8 mouse cellular contexts compared by ENCODE assay signal in the genomic region with DNA sequence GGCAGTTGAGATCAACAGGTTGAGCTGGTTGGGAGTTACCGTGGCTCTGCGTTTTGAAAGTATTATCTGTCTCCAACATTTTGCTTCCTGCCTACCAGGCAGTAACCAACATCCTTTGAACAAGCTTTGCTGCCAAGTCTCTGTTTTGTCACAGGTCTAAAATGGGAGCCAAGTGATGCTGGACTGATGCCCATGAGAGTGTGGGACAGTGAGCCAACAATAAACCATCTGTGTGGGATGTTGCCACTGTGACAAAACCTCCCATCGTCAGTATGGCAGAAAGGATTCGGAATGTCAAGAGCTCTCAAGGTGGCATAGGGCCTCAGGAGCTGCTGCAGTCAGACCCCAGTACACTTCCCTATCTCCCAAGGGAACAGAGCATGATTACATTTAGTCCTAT.
DNase-seq lines count a peak whose midpoint lies in the region; ATAC-seq and TF ChIP-seq lines count a peak whose summit lies in the region.

No protein-coding gene starts in this region.

- H3K4me1 ChIP-seq in hindbrain, postnatal 0 days (ENCODE audit: insufficient read depth, low read length), result no peaks in the 10 kb centered on the region
- 0 out of 2 replicates have a peak, but pooled peaks cover 3% of the 10 kb centered on the region for H3K4me1 ChIP-seq in hindbrain, embryonic 13.5 days (replicated peaks)
- H3K4me1 ChIP-seq in forebrain, postnatal 0 days (ENCODE audit: insufficient read depth), result no peaks in the 10 kb centered on the region
- H3K4me1 ChIP-seq in liver, postnatal 0 days (ENCODE audit: insufficient read depth), result no peaks in the 10 kb centered on the region

- 44% methylated on average over 4 of the region's 4 CpGs for WGBS in hindbrain, postnatal 0 days
- 80% methylated on average over 4 of the region's 4 CpGs for WGBS in hindbrain, embryonic 13.5 days
- WGBS in forebrain, postnatal 0 days, result 35% methylated on average over 4 of the region's 4 CpGs
- WGBS in liver, postnatal 0 days (ENCODE audit: insufficient replicate concordance), result 76% methylated on average over 4 of the region's 4 CpGs

- ATAC-seq in hindbrain, postnatal 0 days, result 0 out of 2 replicates have a peak, but pooled peaks have one; percentile 53
- ATAC-seq in hindbrain, embryonic 13.5 days (ENCODE audit: low FRiP score), result no peak
- peak; percentile 42 for ATAC-seq in forebrain, postnatal 0 days
- no peak for ATAC-seq in liver, postnatal 0 days

- H3K9ac ChIP-seq in hindbrain, postnatal 0 days (replicated peaks; ENCODE audit: low read length), result no peak overlapping the region
- no peak overlapping the region for H3K9ac ChIP-seq in hindbrain, embryonic 13.5 days
- no peak overlapping the region for H3K9ac ChIP-seq in forebrain, postnatal 0 days
- no peak overlapping the region for H3K9ac ChIP-seq in liver, postnatal 0 days (replicated peaks)

- no peaks in the 10 kb centered on the region for H3K27me3 ChIP-seq in hindbrain, postnatal 0 days (ENCODE audit: insufficient read depth, low read length)
- no peaks in the 10 kb centered on the region for H3K27me3 ChIP-seq in hindbrain, embryonic 13.5 days
- no peaks in the 10 kb centered on the region for H3K27me3 ChIP-seq in forebrain, postnatal 0 days (ENCODE audit: insufficient read depth, low read length)
- no peaks in the 10 kb centered on the region for H3K27me3 ChIP-seq in liver, postnatal 0 days (ENCODE audit: insufficient read depth, low read length)

- H3K9me3 ChIP-seq in hindbrain, postnatal 0 days (ENCODE audit: low read length), result no peaks in the 10 kb centered on the region
- no peaks in the 10 kb centered on the region for H3K9me3 ChIP-seq in hindbrain, embryonic 13.5 days
- H3K9me3 ChIP-seq in forebrain, postnatal 0 days (ENCODE audit: low read length), result no peaks in the 10 kb centered on the region
- H3K9me3 ChIP-seq in liver, postnatal 0 days (ENCODE audit: low read length), result no peaks in the 10 kb centered on the region

- no peak for TF ChIP-seq CTCF in hindbrain, postnatal 0 days (IDR thresholded peaks at IDR 0.05; ENCODE audit: low read depth)
- TF ChIP-seq CTCF in forebrain, postnatal 0 days (IDR thresholded peaks at IDR 0.05; ENCODE audit: low read depth), result no peak
- TF ChIP-seq CTCF in liver, postnatal 0 days (IDR thresholded peaks at IDR 0.05; ENCODE audit: low read depth), result no peak

- peak; percentile 75 for DNase-seq in hindbrain, postnatal 0 days (ENCODE audit: low spot score)
- DNase-seq in forebrain, postnatal 0 days, result peak; percentile 66
- peak; percentile 61 to 65 for DNase-seq in layer of hippocampus, postnatal 10 days (ENCODE audit: low spot score in 2 of 2)
- DNase-seq in right cerebral cortex, adult 2 months (ENCODE audit: low spot score in 2 of 2), result peak; percentile 78 to 82
- no peak for DNase-seq in yolk sac, embryonic 10.5 days (ENCODE audit: low spot score)
- DNase-seq in thymus, postnatal 36 days, result no peak
- no peak for DNase-seq in liver, postnatal 0 days

- no peak overlapping the region for H3K27ac ChIP-seq in hindbrain, postnatal 0 days
- H3K27ac ChIP-seq in hindbrain, embryonic 13.5 days, result no peak overlapping the region
- H3K27ac ChIP-seq in forebrain, postnatal 0 days (ENCODE audit: low read depth, low read length), result no peak overlapping the region
- no peak overlapping the region for H3K27ac ChIP-seq in liver, postnatal 0 days (ENCODE audit: low read depth)

- no peak overlapping the region for H3K4me3 ChIP-seq in hindbrain, postnatal 0 days (ENCODE audit: low read length)
- H3K4me3 ChIP-seq in hindbrain, embryonic 13.5 days, result no peak overlapping the region
- H3K4me3 ChIP-seq in forebrain, postnatal 0 days (ENCODE audit: low read depth, low read length), result no peak overlapping the region
- H3K4me3 ChIP-seq in liver, postnatal 0 days (ENCODE audit: low read depth, low read length), result no peak overlapping the region

- TF ChIP-seq EP300 in liver, postnatal 0 days (IDR thresholded peaks at IDR 0.05; ENCODE audit: low read depth), result no peak

- H3K36me3 ChIP-seq in hindbrain, postnatal 0 days (ENCODE audit: insufficient read depth, low read length), result no peaks in the 10 kb centered on the region
- H3K36me3 ChIP-seq in hindbrain, embryonic 13.5 days, result no peaks in the 10 kb centered on the region
- no peaks in the 10 kb centered on the region for H3K36me3 ChIP-seq in forebrain, postnatal 0 days (ENCODE audit: insufficient read depth)
- H3K36me3 ChIP-seq in liver, postnatal 0 days (replicated peaks; ENCODE audit: insufficient read depth, low read length), result peaks cover 10% of the 10 kb centered on the region

- H3K4me2 ChIP-seq in hindbrain, postnatal 0 days (ENCODE audit: low read depth, low read length), result no peak overlapping the region
- H3K4me2 ChIP-seq in hindbrain, embryonic 13.5 days, result no peak overlapping the region
- no peak overlapping the region for H3K4me2 ChIP-seq in forebrain, postnatal 0 days (ENCODE audit: low read depth)
- no peak overlapping the region for H3K4me2 ChIP-seq in liver, postnatal 0 days (ENCODE audit: low read depth, low read length)

Comparison
In these comparisons a context has a peak if more than half of its experiments do, and no peak if none do; other contexts are left out.
1. ATAC-seq: peak in hindbrain, postnatal 0 days (single experiment) and forebrain, postnatal 0 days (single experiment); none in hindbrain, embryonic 13.5 days (single experiment) and liver, postnatal 0 days (single experiment).
2. DNase-seq: peak in hindbrain, postnatal 0 days (single experiment), forebrain, postnatal 0 days (single experiment), layer of hippocampus, postnatal 10 days (2 of 2) and right cerebral cortex, adult 2 months (2 of 2); none in yolk sac, embryonic 10.5 days (single experiment), thymus, postnatal 36 days (0 of 2) and liver, postnatal 0 days (single experiment).